Mouse (Mus musculus) brown adipose tissue, adult 24 weeks (tissue): ENCODE measurements around the gene Dppa3. TPM values are rescaled to one million over a fixed set of nuclear protein-coding genes. Genes with fewer than 3 reads are reported as not detected.

ENCODE experiments used
- H3K27ac ChIP-seq: fragments of 200-500 bp; replicated peaks from 2 replicates; pipeline ENCODE4 v1.5.1; 2012; ENCODE audit warnings: low read depth, mild to moderate bottlenecking, low read length
- H3K4me1 ChIP-seq: fragments of 200-500 bp; 2 replicates; pipeline ENCODE4 v1.6.1; 2012; ENCODE audit warnings: low read length, mixed read lengths; ENCODE audit not compliant: control insufficient read depth, insufficient read depth, insufficient read length
- H3K4me3 ChIP-seq: fragments of 200-500 bp; 2 replicates; pipeline ENCODE4 v1.5.1; 2012; ENCODE audit warnings: low read depth, mild to moderate bottlenecking, low read length, moderate library complexity; ENCODE audit not compliant: insufficient read depth
- polyA plus RNA-seq: library from polyadenylated mRNA; stranded (reverse); fragments of >200 nt; gene quantifications from 2 replicates; pipeline ENCODE4 v1.2.4, GENCODE M21; 2012; ENCODE audit not compliant: missing spikeins, insufficient read depth, insufficient read length

The Dppa3 gene
- polyA plus RNA-seq, result not detected in 2 replicates

GRCm38 (mm10) chr6:122626110-122626509 is at the start of gene Dppa3:
Gene Dppa3 (plus strand): TSS chr6:122626410.
- peak within 1 kb of the TSS; percentile 51; the same call in 1 of the 2 replicates for H3K4me3 ChIP-seq
- H3K4me1 ChIP-seq, result no peaks in the 10 kb centered on the region
- no peak within 1 kb of the TSS for H3K27ac ChIP-seq

GRCm38 (mm10) chr6:122577030-122577429 is 49.2 kb upstream of the Dppa3 start:
- Histone ChIP-seq H3K4me1 (0 out of 2 replicates have a peak, but pooled peaks cover 2% of the 10 kb centered on the region), H3K4me3 (no peak overlapping the region), H3K27ac (no peak overlapping the region)

- H3K4me3 ChIP-seq, result no peak overlapping the region
- no peak overlapping the region for H3K27ac ChIP-seq
- no peaks in the 10 kb centered on the region for H3K4me1 ChIP-seq
These were observed 47.1 kb upstream of the Dppa3 start for GRCm38 (mm10) chr6:122579086-122579485.

GRCm38 (mm10) chr6:122591027-122591758 is 35.0 kb upstream of the Dppa3 start:
- no peak overlapping the region for H3K27ac ChIP-seq
- no peaks in the 10 kb centered on the region for H3K4me1 ChIP-seq
- no peak overlapping the region for H3K4me3 ChIP-seq

- Histone ChIP-seq H3K4me1 (no peaks in the 10 kb centered on the region), H3K27ac (no peak overlapping the region), H3K4me3 (no peak overlapping the region)
These were observed 33.3 kb upstream of the Dppa3 start for GRCm38 (mm10) chr6:122592905-122593304.

GRCm38 (mm10) chr6:122595637-122596036 is 30.6 kb upstream of the Dppa3 start:
- Histone ChIP-seq H3K27ac (0 out of 2 replicates have a peak overlapping the region, but pooled peaks have one; percentile 17), H3K4me3 (no peak overlapping the region), H3K4me1 (peaks cover 8% of the 10 kb centered on the region)

GRCm38 (mm10) chr6:122596608-122597007 is 29.6 kb upstream of the Dppa3 start:
- 0 out of 2 replicates have a peak overlapping the region, but pooled peaks have one; percentile 33 for H3K27ac ChIP-seq
- peaks cover 8% of the 10 kb centered on the region for H3K4me1 ChIP-seq
- H3K4me3 ChIP-seq, result no peak overlapping the region

GRCm38 (mm10) chr6:122598014-122598413 is 28.2 kb upstream of the Dppa3 start:
- Histone ChIP-seq H3K4me3 (peak overlapping the region; percentile 8; the same call in 1 of the 2 replicates), H3K27ac (0 out of 2 replicates have a peak overlapping the region, but pooled peaks have one; percentile 49), H3K4me1 (peaks cover 8% of the 10 kb centered on the region)

- Histone ChIP-seq H3K4me3 (peak overlapping the region; percentile 8; the same call in 1 of the 2 replicates), H3K27ac (peak overlapping the region; percentile 59), H3K4me1 (peaks cover 8% of the 10 kb centered on the region)
These were observed 27.8 kb upstream of the Dppa3 start for GRCm38 (mm10) chr6:122598436-122598835.

GRCm38 (mm10) chr6:122599054-122599737 is 27.0 kb upstream of the Dppa3 start:
- peak overlapping the region; percentile 59 for H3K27ac ChIP-seq
- H3K4me1 ChIP-seq, result peaks cover 8% of the 10 kb centered on the region
- H3K4me3 ChIP-seq, result 0 out of 2 replicates have a peak overlapping the region, but pooled peaks have one; percentile 8

- Histone ChIP-seq H3K4me1 (peaks cover 8% of the 10 kb centered on the region), H3K27ac (peak overlapping the region; percentile 59), H3K4me3 (peak overlapping the region; percentile 27)
These were observed 26.1 kb upstream of the Dppa3 start for GRCm38 (mm10) chr6:122600066-122600646.

GRCm38 (mm10) chr6:122601031-122601430 is 25.2 kb upstream of the Dppa3 start:
- H3K27ac ChIP-seq, result peak overlapping the region; percentile 59; the same call in 1 of the 2 replicates
- H3K4me1 ChIP-seq, result peaks cover 8% of the 10 kb centered on the region
- peak overlapping the region; percentile 38; the same call in 1 of the 2 replicates for H3K4me3 ChIP-seq

GRCm38 (mm10) chr6:122601615-122602014 is 24.6 kb upstream of the Dppa3 start:
- H3K27ac ChIP-seq, result no peak overlapping the region
- H3K4me1 ChIP-seq, result peaks cover 8% of the 10 kb centered on the region
- peak overlapping the region; percentile 75 for H3K4me3 ChIP-seq

GRCm38 (mm10) chr6:122602242-122602991 is 23.8 kb upstream of the Dppa3 start, which contains the start of gene Apobec1:
Gene Apobec1 (minus strand): TSS chr6:122602444.
- peak within 1 kb of the TSS; percentile 93 for H3K27ac ChIP-seq
- peak within 1 kb of the TSS; percentile 75 for H3K4me3 ChIP-seq
- H3K4me1 ChIP-seq, result peaks cover 8% of the 10 kb centered on the region
